Mouse (Mus musculus) right cerebral cortex, postnatal 25 days (tissue): Measurements from ENCODE around the gene Gpr153.

Experiments used
- DNase-seq: peaks from one replicate; pipeline ENCODE4 v3.0.0; 2022

Gene Gpr153

DNA sequence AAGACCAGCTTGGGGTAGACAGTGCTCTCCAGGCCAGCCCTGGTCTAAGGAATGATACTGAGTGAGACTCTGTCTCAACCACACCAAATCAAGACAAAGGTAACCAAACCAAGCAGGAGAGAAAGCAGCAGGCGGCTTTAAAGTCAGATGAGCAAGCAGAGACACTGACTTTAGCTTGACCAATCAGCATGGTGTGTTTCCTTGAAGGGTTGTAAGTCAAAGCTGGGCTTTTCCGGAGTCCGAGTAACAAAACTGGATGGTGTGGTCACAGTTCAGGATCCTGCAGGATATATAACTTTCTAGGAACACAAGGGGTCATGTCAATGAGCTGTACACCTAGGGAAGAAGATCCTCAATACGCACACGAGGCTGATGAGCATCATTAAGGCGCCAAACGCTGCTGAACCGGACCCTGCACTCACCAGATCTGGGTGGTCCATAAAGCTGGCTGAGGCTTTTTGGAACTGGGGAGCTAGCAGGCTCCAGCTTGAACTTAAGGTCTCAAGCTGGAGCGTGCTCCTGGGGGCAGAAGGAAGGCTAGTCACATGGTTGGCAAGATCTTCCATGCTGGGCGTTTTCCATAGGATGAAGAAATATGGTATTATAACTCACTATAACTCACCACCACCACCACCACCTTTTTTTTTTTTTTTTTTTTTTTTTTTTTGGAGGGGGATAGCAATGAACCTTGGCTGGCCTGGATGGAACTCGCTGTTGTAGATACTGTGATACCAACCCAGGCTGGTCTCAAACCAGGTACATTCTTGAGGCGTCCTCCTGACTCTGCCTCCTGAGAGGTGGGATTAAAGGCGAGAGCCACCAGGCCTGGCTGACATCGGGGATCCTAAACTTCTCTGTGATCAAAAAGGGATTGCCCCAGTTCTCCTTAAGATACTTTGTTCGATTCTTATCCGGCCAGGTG lies 50.9 kb downstream of the Gpr153 start:
- no peak for DNase-seq

DNA sequence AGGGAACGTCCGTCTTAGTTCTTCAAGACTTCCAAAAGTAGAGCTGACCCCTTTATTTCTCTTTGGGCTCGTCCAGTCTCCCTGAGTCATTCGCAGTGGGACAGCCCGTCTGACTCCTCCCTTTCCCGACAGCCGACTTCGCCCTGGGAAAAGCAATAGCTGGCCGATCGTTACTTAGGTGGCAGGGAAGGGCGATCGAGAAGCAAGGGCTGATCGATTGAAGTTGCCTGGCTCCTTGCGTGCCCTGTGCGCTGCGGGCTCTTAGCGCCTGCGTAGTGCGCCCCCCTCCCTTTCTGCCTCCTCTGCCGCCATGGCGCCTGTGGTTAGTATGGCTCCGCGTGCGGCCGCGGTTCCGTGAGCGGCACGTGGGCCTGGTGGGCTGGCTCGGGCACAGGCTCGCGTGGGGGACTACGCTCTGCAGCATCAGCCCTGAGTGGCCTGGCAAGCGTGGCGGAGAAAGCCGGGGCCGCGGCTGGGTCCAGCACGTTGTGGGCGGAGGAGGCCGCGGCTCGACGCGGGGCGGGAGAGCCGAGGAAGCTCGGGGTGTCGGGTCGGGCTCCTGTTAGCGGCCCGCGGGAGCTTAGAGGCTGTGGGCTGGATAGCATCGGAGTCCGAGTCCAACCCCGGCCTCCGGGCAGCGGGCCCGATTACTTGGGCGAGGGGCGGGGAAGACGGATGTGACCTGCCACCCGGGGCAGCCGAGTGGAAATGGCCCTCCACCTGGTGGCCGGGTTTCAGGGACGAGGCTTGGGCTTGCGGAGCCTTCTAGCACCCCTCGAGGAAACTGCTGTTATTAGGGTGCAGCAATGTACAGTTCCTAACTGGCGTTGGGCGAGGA lies 51.8 kb downstream of the Gpr153 start, which contains the start of gene Rpl22:
Gene Rpl22, plus strand, starts transcription at position 169 of the 838 bp plus-strand sequence.
- peak; percentile 95 for DNase-seq

DNA sequence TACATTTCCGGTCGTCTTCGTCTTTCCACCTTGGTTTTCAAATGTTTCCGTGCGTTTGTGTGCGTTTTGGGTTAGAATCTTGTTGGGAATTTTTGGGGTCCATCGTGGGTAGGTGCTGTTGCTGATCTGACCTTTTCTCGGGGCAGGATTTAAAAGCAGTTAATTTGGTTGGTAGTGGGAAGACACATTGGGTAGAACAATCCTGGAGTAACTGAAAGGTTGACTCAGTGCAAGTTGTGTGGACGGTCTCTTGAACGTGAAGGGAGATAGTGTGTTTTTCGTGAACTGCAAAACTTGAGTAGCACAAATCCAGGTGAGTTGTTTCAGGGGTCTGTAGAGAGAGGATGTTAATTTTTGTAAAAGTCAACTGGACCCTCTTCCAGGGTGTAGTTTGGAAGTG lies 52.5 kb downstream of the Gpr153 start:
- no peak for DNase-seq

DNA sequence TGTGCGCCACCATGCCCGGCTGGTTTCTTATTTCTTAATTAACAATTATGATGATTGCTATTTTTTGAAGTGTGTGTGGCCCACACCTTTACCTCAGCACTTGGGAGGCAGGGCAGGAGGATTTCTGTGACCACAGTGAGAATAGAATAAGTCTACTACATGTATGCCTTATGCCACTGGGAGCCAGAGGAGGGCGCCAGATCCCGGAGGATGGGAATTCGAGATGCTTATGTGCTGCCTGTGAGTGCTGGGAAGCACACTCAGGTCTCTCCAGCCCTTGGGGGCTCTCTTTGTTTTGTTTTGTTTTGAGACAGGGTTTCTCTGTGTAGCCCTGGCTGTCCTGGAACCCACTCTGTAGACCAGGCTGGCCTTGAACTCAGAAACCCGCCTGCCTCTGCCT lies 54.7 kb downstream of the Gpr153 start:
- no peak for DNase-seq

DNA sequence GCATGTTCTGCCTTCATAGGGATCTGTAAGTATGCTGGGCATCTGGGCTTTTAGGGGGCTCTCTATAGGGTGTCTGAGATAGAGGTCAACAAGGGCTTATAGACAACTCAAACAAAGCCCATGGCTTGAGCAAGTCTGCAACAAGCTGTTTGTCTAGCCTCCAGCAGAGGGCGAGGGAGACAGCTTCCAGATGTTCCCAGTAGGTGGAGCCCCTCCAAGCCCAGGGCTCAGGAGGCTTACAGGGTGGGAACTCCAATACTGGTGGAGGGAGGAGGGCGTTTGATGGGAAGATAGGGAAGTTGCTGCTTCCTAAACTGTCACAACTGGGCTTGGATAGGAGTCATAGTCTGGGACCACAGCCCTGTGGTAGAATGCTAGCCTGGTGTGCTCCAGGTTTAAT lies 58.9 kb downstream of the Gpr153 start:
- DNase-seq: peak; percentile 67

DNA sequence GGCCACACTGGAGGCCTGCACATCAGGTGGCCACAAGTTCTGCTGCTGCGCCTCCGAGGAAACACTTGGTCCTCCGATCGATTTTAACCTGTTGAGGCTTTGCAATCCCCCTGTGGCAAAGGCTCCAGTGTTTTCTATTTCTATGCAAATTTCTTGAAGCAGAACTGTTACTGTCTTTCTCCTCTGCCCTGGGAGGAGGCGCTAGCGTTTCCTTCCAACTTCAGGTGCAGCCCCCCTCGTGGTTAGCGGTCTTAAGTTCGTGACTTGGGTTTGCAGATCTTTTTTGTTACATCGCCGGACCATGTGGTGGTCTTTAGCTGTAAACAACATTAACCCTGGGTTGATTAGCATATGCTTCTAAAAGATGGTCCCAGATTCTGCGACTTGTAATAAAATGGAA lies 59.6 kb downstream of the Gpr153 start:
- no peak for DNase-seq
